Mouse (Mus musculus) right cerebral cortex, postnatal 36 days (tissue): ENCODE measurements at regions not wholly inside any gene's neighbourhood (a gene's known extent, or its start where the extent isn't known, plus 50 kb on each side); places are given as distances from the start of the nearest gene placed in this dataset.
A peak's percentile ranks its signal among the peaks of the same experiment; 100 is the strongest.

Source experiments
- DNase-seq, 2 experiments: peaks; one replicate each; pipeline ENCODE4 v3.0.0; 2022; ENCODE audit warnings: low spot score in 2 of 2, mixed read lengths in 1 of 2

- DNase-seq, result no peak
Measured at GRCm38 (mm10) chr1:81746013-81746412, 486.9 kb upstream of the Gm9747 start.

- no peak for DNase-seq
Measured at GRCm38 (mm10) chr1:81747025-81747424, 485.9 kb upstream of the Gm9747 start.

GRCm38 (mm10) chr1:81754067-81754466, 478.8 kb upstream of the Gm9747 start:
- no peak for DNase-seq

GRCm38 (mm10) chr1:81755281-81755680, 477.6 kb upstream of the Gm9747 start:
- DNase-seq, result no peak

- no peak for DNase-seq
Measured at GRCm38 (mm10) chr1:81755694-81756093, 477.2 kb upstream of the Gm9747 start.

- DNase-seq, result no peak
Measured at GRCm38 (mm10) chr1:81759919-81760318, 473.0 kb upstream of the Gm9747 start.

- peak; percentile 6 to 18 for DNase-seq
Measured at GRCm38 (mm10) chr1:81771704-81772103, 461.2 kb upstream of the Gm9747 start.

GRCm38 (mm10) chr1:81780583-81780982, 452.3 kb upstream of the Gm9747 start:
- no peak for DNase-seq

GRCm38 (mm10) chr1:81784305-81784704, 448.6 kb upstream of the Gm9747 start:
- no peak for DNase-seq

GRCm38 (mm10) chr1:81794771-81795170, 438.1 kb upstream of the Gm9747 start:
- DNase-seq, result no peak

- no peak for DNase-seq
Measured at GRCm38 (mm10) chr1:81795399-81795798, 437.5 kb upstream of the Gm9747 start.

- no peak for DNase-seq
Measured at GRCm38 (mm10) chr1:81811591-81811990, 421.3 kb upstream of the Gm9747 start.

GRCm38 (mm10) chr1:81818884-81819283, 414.0 kb upstream of the Gm9747 start:
- DNase-seq, result no peak

GRCm38 (mm10) chr1:81841966-81842365, 390.9 kb upstream of the Gm9747 start:
- DNase-seq, result no peak

- DNase-seq, result no peak
Measured at GRCm38 (mm10) chr1:81850462-81851144, 382.3 kb upstream of the Gm9747 start.

GRCm38 (mm10) chr1:81859464-81859863, 373.4 kb upstream of the Gm9747 start:
- no peak for DNase-seq

GRCm38 (mm10) chr1:81864571-81864970, 368.3 kb upstream of the Gm9747 start:
- peak; percentile 53 to 81 for DNase-seq

GRCm38 (mm10) chr1:81886940-81887531, 345.9 kb upstream of the Gm9747 start:
- no peak for DNase-seq

GRCm38 (mm10) chr1:81897241-81897640, 335.7 kb upstream of the Gm9747 start:
- no peak for DNase-seq

GRCm38 (mm10) chr1:81900843-81901242, 332.1 kb upstream of the Gm9747 start:
- no peak for DNase-seq

GRCm38 (mm10) chr1:81904056-81904455, 328.9 kb upstream of the Gm9747 start:
- no peak for DNase-seq

- DNase-seq, result no peak
Measured at GRCm38 (mm10) chr1:81912607-81913006, 320.3 kb upstream of the Gm9747 start.

- no peak for DNase-seq
Measured at GRCm38 (mm10) chr1:81913561-81913964, 319.3 kb upstream of the Gm9747 start.

GRCm38 (mm10) chr1:81916840-81917239, 316.1 kb upstream of the Gm9747 start:
- no peak for DNase-seq
